Mouse (Mus musculus) neural tube, embryonic 15.5 days (tissue): ENCODE data around the gene Rtkn2. TPM values are rescaled to one million over a fixed set of nuclear protein-coding genes. Genes with fewer than 3 reads are reported as not detected.

Source experiments
- ATAC-seq: fragments of 200-750 bp; cut with Nextera tagmentation; 2 replicates; pipeline ENCODE4 v1.8.0; 2017; ENCODE audit warnings: mild to moderate bottlenecking, moderate TSS enrichment, moderate library complexity; ENCODE audit not compliant: low FRiP score
- H3K27ac ChIP-seq: fragments of 300-500 bp; sonication (generic); replicated peaks from 2 replicates; pipeline ENCODE4 v1.5.1; 2015; ENCODE audit warnings: mild to moderate bottlenecking, inconsistent platforms
- H3K27me3 ChIP-seq: fragments of 300-500 bp; sonication (generic); replicated peaks from 2 replicates; pipeline ENCODE4 v1.6.1; 2015; ENCODE audit warnings: inconsistent platforms
- H3K36me3 ChIP-seq: fragments of 300-500 bp; sonication (generic); 2 replicates; pipeline ENCODE4 v1.6.1; 2015; ENCODE audit warnings: inconsistent platforms
- H3K4me1 ChIP-seq: fragments of 300-500 bp; sonication (generic); 2 replicates; pipeline ENCODE4 v1.6.1; 2015; ENCODE audit warnings: inconsistent platforms
- H3K4me2 ChIP-seq: fragments of 300-500 bp; sonication (generic); 2 replicates; pipeline ENCODE4 v1.6.1; 2015; ENCODE audit warnings: inconsistent platforms, mild to moderate bottlenecking, moderate library complexity
- H3K4me3 ChIP-seq: fragments of 300-500 bp; sonication (generic); replicated peaks from 2 replicates; pipeline ENCODE4 v1.5.1; 2015; ENCODE audit warnings: mild to moderate bottlenecking, inconsistent platforms
- H3K9ac ChIP-seq: fragments of 300-500 bp; sonication (generic); replicated peaks from 2 replicates; pipeline ENCODE4 v1.6.1; 2015; ENCODE audit warnings: mild to moderate bottlenecking, inconsistent platforms
- H3K9me3 ChIP-seq: fragments of 300-500 bp; sonication (generic); replicated peaks from 2 replicates; pipeline ENCODE4 v1.6.1; 2016; ENCODE audit warnings: inconsistent platforms
- WGBS: fragments of 180-500 bp; shearing (Covaris S2); methylation state at CpG from one replicate; pipeline ENCODE4 v1.1.7; 2015; ENCODE audit warnings: mixed read lengths; 5-methylcytosine and 5-hydroxymethylcytosine counted together
- polyA plus RNA-seq: library from polyadenylated mRNA; unstranded; fragments of >200 nt; fragmentation: Nextera tagmentation; extraction: Ambion mirVana; gene quantifications from 2 replicates; pipeline ENCODE4 v1.2.1, GENCODE M21; 2015

Rtkn2 gene
- polyA plus RNA-seq, 1 experiment from 2014 or later, result 2.6 TPM

DNA sequence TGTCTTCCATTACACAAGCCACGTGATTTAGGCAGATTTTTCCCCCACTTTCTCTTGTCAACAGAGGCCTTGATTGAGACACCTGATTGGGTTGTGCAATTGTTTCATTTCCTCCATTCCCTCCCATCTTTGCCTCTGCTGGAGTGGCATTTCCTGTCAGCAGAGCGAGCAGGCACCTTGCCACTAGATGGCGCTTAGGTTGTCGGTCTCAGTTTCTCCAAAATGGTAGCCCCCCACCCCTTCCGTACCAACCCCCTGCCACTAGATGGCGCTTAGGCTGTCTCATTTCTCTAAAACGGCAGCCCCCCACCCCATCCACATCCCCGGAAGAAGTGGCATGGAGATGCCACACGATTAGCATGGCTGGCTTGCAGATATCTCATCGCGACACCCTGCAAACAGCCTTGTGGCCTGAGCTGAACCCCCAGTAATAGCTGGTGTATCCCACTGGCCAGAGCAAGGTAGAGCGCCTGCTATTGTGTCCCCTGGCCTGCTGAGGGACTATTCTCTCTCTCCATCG lies 18.8 kb downstream of the Rtkn2 start:
- Histone ChIP-seq H3K27ac (no peak overlapping the region), H3K4me3 (no peak overlapping the region), H3K4me2 (peak overlapping the region; percentile 20), H3K36me3 (no peaks in the 10 kb centered on the region), H3K27me3 (no peaks in the 10 kb centered on the region), H3K9me3 (no peaks in the 10 kb centered on the region), H3K9ac (no peak overlapping the region), H3K4me1 (0 out of 2 replicates have a peak, but pooled peaks cover 3% of the 10 kb centered on the region)
- peak; percentile 53; the same call in 1 of the 2 replicates for ATAC-seq
- WGBS, result 35% methylated on average over 13 of the region's 13 CpGs

GRCm38 (mm10) chr10:67999170-67999569 lies 19.8 kb downstream of the Rtkn2 start:
- H3K4me1 ChIP-seq, result 0 out of 2 replicates have a peak, but pooled peaks cover 3% of the 10 kb centered on the region
- no peak for ATAC-seq
- H3K27ac ChIP-seq, result no peak overlapping the region
- no peak overlapping the region for H3K4me2 ChIP-seq
- no peaks in the 10 kb centered on the region for H3K36me3 ChIP-seq
- no peaks in the 10 kb centered on the region for H3K27me3 ChIP-seq
- WGBS, result 74% methylated on average over 10 of the region's 10 CpGs
- no peak overlapping the region for H3K9ac ChIP-seq
- H3K4me3 ChIP-seq, result no peak overlapping the region
- no peaks in the 10 kb centered on the region for H3K9me3 ChIP-seq

DNA sequence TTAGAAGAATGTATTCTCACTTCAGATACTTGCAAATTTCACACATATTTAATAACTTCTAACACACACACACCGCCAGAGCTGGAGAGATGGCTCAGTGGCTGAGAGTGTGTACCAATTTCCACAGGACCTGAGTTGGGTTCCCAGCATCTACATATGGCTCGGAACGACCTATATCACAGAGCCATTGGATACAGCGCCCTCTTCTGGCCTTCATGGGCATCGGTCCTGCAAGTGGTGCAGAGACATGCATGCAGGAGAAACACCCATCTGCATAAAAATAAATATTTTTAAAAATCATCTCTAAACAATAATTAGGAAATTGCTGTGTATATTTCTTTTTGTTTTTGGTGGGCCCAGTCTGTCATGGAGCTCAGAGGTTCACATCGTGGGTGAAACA lies 22.1 kb downstream of the Rtkn2 start:
- no peak for ATAC-seq
- 93% methylated on average over 6 of the region's 6 CpGs for WGBS
- no peak overlapping the region for H3K27ac ChIP-seq
- H3K27me3 ChIP-seq, result no peaks in the 10 kb centered on the region
- no peak overlapping the region for H3K9ac ChIP-seq
- no peaks in the 10 kb centered on the region for H3K9me3 ChIP-seq
- H3K4me3 ChIP-seq, result no peak overlapping the region
- H3K36me3 ChIP-seq, result no peaks in the 10 kb centered on the region
- 0 out of 2 replicates have a peak, but pooled peaks cover 3% of the 10 kb centered on the region for H3K4me1 ChIP-seq
- H3K4me2 ChIP-seq, result no peak overlapping the region

- ATAC-seq, result no peak
- no peaks in the 10 kb centered on the region for H3K9me3 ChIP-seq
- no peak overlapping the region for H3K27ac ChIP-seq
- H3K9ac ChIP-seq, result no peak overlapping the region
- no peaks in the 10 kb centered on the region for H3K27me3 ChIP-seq
- WGBS, result 92% methylated on average over 18 of the region's 18 CpGs
- H3K36me3 ChIP-seq, result no peaks in the 10 kb centered on the region
- no peak overlapping the region for H3K4me2 ChIP-seq
- H3K4me1 ChIP-seq, result no peaks in the 10 kb centered on the region
- no peak overlapping the region for H3K4me3 ChIP-seq
Measured at GRCm38 (mm10) chr10:68003651-68004422, 24.5 kb downstream of the Rtkn2 start.

GRCm38 (mm10) chr10:68005404-68005803 lies 26.0 kb downstream of the Rtkn2 start:
- H3K4me1 ChIP-seq, result no peaks in the 10 kb centered on the region
- ATAC-seq, result no peak
- WGBS, result 82% methylated on average over 17 of the region's 17 CpGs
- no peaks in the 10 kb centered on the region for H3K36me3 ChIP-seq
- no peaks in the 10 kb centered on the region for H3K27me3 ChIP-seq
- no peak overlapping the region for H3K9ac ChIP-seq
- no peak overlapping the region for H3K4me2 ChIP-seq
- H3K9me3 ChIP-seq, result no peaks in the 10 kb centered on the region
- H3K27ac ChIP-seq, result no peak overlapping the region
- no peak overlapping the region for H3K4me3 ChIP-seq

DNA sequence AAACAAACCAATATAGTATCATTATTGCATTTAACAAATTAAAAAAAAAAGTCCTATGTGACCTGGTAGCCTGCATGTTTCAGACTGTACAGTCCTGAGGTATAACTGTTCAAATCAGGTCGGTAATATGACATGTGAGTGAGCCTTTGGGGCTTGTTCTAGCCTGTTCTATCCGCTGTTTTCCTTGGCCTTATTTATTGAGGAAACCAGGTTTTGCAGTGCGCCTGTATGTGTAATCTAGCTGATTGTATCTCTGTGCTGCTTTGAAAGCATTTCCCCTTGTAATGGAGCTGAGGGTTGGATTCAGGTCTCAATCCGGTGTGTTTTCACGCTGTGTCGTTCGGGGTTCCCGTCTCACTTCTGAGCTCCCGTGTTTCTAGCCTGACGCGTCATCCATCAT lies 27.1 kb downstream of the Rtkn2 start:
- 93% methylated on average over 11 of the region's 11 CpGs for WGBS
- Histone ChIP-seq H3K4me1 (no peaks in the 10 kb centered on the region), H3K9me3 (no peaks in the 10 kb centered on the region), H3K4me2 (no peak overlapping the region), H3K27ac (no peak overlapping the region), H3K36me3 (no peaks in the 10 kb centered on the region), H3K9ac (no peak overlapping the region), H3K27me3 (no peaks in the 10 kb centered on the region), H3K4me3 (no peak overlapping the region)
- no peak for ATAC-seq

DNA sequence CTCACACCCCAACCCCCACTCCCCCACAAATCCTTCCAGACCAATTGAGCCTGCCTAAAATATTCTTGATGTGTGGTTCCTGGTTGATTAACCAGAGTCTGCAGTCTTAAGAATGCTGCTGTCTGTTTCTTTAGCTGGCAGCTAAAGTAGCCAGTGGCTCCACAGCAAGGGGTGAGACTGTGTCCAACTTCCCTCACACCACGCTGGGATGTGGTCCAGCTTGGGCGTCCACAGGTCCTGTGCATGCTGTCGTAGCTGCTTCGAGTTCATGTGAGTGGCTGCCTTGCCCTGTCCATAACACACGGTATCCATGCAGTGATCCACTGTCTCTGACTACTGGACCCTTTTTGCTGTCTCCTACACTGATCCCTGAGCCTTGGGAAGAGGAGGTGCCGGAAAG lies 27.7 kb downstream of the Rtkn2 start:
- Histone ChIP-seq H3K4me2 (no peak overlapping the region), H3K27ac (no peak overlapping the region), H3K9me3 (no peaks in the 10 kb centered on the region), H3K4me3 (no peak overlapping the region), H3K27me3 (no peaks in the 10 kb centered on the region), H3K9ac (no peak overlapping the region), H3K36me3 (no peaks in the 10 kb centered on the region), H3K4me1 (no peaks in the 10 kb centered on the region)
- WGBS, result 96% methylated on average over 6 of the region's 6 CpGs
- no peak for ATAC-seq

- H3K9me3 ChIP-seq, result no peaks in the 10 kb centered on the region
- WGBS, result 87% methylated on average over 13 of the region's 13 CpGs
- no peaks in the 10 kb centered on the region for H3K4me1 ChIP-seq
- H3K27ac ChIP-seq, result no peak overlapping the region
- no peak overlapping the region for H3K9ac ChIP-seq
- no peak for ATAC-seq
- H3K4me3 ChIP-seq, result no peak overlapping the region
- no peaks in the 10 kb centered on the region for H3K36me3 ChIP-seq
- no peak overlapping the region for H3K4me2 ChIP-seq
- no peaks in the 10 kb centered on the region for H3K27me3 ChIP-seq
Measured at GRCm38 (mm10) chr10:68008198-68008955, 29.0 kb downstream of the Rtkn2 start.

GRCm38 (mm10) chr10:68009301-68009700 lies 29.9 kb downstream of the Rtkn2 start:
- Histone ChIP-seq H3K36me3 (no peaks in the 10 kb centered on the region), H3K4me3 (no peak overlapping the region), H3K4me1 (no peaks in the 10 kb centered on the region), H3K9me3 (no peaks in the 10 kb centered on the region), H3K4me2 (no peak overlapping the region), H3K27ac (no peak overlapping the region), H3K9ac (no peak overlapping the region), H3K27me3 (no peaks in the 10 kb centered on the region)
- 96% methylated on average over 9 of the region's 9 CpGs for whole genome bisulfite sequencing
- ATAC-seq, result no peak

DNA sequence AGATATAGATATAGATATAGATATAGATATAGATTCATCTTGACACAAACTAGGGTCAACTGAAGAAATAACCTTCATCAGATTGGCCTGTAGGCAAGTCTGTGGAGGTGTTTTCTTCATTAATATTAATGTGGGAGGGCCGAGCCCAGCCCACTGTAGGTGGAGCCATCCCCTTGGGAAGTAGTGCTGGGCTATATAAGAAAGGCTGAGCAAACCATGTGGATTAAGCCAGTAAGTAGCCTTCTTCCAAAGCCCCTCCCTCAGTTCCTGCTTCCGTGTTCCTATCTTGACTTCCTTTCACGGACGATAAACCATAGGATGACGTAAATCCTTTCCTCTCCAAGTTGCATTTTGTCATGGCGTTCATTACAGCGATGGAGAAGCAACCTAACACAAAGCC lies 30.5 kb downstream of the Rtkn2 start:
- no peak for ATAC-seq
- H3K9ac ChIP-seq, result no peak overlapping the region
- H3K27ac ChIP-seq, result no peak overlapping the region
- no peaks in the 10 kb centered on the region for H3K36me3 ChIP-seq
- no peak overlapping the region for H3K4me3 ChIP-seq
- 95% methylated on average over 7 of the region's 7 CpGs for WGBS
- no peaks in the 10 kb centered on the region for H3K27me3 ChIP-seq
- H3K4me2 ChIP-seq, result no peak overlapping the region
- no peaks in the 10 kb centered on the region for H3K4me1 ChIP-seq
- no peaks in the 10 kb centered on the region for H3K9me3 ChIP-seq

- Histone ChIP-seq H3K27ac (no peak overlapping the region), H3K27me3 (no peaks in the 10 kb centered on the region)
Measured at GRCm38 (mm10) chr10:68013137-68013536, 33.8 kb downstream of the Rtkn2 start.

DNA sequence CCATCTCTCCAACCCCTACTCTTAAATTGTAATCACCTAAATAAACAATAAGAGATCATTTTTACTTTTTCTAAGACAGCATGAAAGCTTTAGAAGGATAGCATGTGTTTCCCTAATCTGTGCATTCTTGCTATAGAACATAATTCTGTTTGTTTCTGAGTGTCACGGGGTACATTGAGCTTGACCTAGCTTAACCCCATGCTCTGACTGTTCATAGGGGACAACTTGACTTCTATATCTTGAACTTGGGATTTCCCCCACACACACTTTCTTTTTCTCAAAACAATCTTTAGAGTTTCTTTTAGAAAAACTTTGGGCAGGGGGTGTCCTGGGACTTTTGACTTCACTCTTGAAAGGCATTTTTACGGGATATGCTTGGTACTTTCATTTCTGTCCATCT lies 41.4 kb downstream of the Rtkn2 start:
- Histone ChIP-seq H3K4me1 (no peaks in the 10 kb centered on the region), H3K9ac (no peak overlapping the region), H3K4me2 (no peak overlapping the region), H3K27ac (no peak overlapping the region), H3K36me3 (no peaks in the 10 kb centered on the region), H3K4me3 (no peak overlapping the region), H3K9me3 (no peaks in the 10 kb centered on the region), H3K27me3 (no peaks in the 10 kb centered on the region)
- ATAC-seq, result no peak
- 97% methylated on average over 2 of the region's 2 CpGs for WGBS

More at GRCm38 (mm10) chr10:68013137-68013536, 33.8 kb downstream of the Rtkn2 start:
- Histone ChIP-seq H3K36me3 (no peaks in the 10 kb centered on the region), H3K9ac (no peak overlapping the region), H3K4me3 (no peak overlapping the region), H3K9me3 (no peaks in the 10 kb centered on the region), H3K4me1 (no peaks in the 10 kb centered on the region), H3K4me2 (no peak overlapping the region)
- 82% methylated on average over 2 of the region's 2 CpGs for WGBS
- ATAC-seq, result no peak
